Mouse (Mus musculus) monocyte, adult 2 months (primary cell): ENCODE data around the gene Plcb1.

Source experiments
- DNase-seq, 2 experiments: peaks; one replicate each; pipeline ENCODE4 v3.0.0; 2022; ENCODE audit warnings: low spot score in 2 of 2, low read depth in 1 of 2

The Plcb1 gene

GRCm38 (mm10) chr2:135497251-135497650 is 711.4 kb downstream of the Plcb1 start:
- no peak for DNase-seq

- no peak for DNase-seq
Measured at GRCm38 (mm10) chr2:135500872-135501271, 715.0 kb downstream of the Plcb1 start.

- DNase-seq = no peak
Measured at GRCm38 (mm10) chr2:135503328-135503997, 717.6 kb downstream of the Plcb1 start.

- DNase-seq = no peak
Measured at GRCm38 (mm10) chr2:135503998-135504354, 718.1 kb downstream of the Plcb1 start.

- no peak for DNase-seq
Measured at GRCm38 (mm10) chr2:135507111-135507510, 721.2 kb downstream of the Plcb1 start.

- DNase-seq = no peak
Measured at GRCm38 (mm10) chr2:135518956-135519355, 733.1 kb downstream of the Plcb1 start.
